ENCODE assay signal across 22 mouse cellular contexts in the genomic region with DNA sequence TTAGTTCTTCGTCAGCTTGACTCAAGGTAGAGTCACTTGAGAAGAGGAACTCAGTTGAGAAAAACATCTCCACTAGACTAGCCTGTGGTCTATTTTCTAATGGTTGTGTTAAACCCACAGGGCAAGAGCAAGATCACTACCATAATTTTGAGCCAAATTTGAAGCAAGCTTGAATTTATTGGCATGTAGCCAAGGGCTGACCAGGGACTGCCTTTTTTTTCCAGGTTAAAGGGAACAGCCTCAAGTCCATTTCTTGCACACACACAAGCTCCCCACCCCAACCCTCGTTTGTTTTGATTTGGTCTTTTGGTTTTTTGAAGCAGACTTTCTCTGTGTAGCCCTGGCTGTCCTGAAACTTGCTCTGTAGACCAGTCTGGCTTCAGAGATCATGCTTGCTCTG.
"Had no signal": no experiment of that assay in that cellular context is flagged by ENCODE, and none has a peak within 500 bp of the region (broad histone marks: within the 10 kb centered on the region; RNA-seq: fewer than 3 reads in every experiment).

No protein-coding gene starts in this region.

- H3K36me3 ChIP-seq: heart, embryonic 10.5 days; heart, embryonic 12.5 days; hindbrain, embryonic 13.5 days; hindbrain, embryonic 15.5 days; limb, embryonic 13.5 days; liver, embryonic 12.5 days had no signal

- H3K27ac ChIP-seq: gastrocnemius, adult 2 months; hindbrain, embryonic 13.5 days; hindbrain, embryonic 15.5 days; hindbrain, postnatal 0 days; kidney, postnatal 0 days; limb, embryonic 13.5 days; limb, embryonic 15.5 days; liver, embryonic 12.5 days; liver, embryonic 14.5 days had no signal

- DNase-seq: gastrocnemius, adult 2 months; gastrocnemius, postnatal 10 days; gastrocnemius, postnatal 25 days; heart, adult 18-20 months; heart, postnatal 10 days; heart, postnatal 4 days; kidney, adult 11 months; kidney, adult 8-10 months; layer of hippocampus, adult 9-11 months; layer of hippocampus, postnatal 36 days; left cerebral cortex, postnatal 4 days had no signal

- ATAC-seq: hindbrain, postnatal 0 days; intestine, embryonic 16.5 days; liver, embryonic 12.5 days had no signal

- H3K4me2 ChIP-seq: heart, embryonic 12.5 days; hindbrain, embryonic 13.5 days; hindbrain, embryonic 15.5 days; limb, embryonic 13.5 days; limb, embryonic 15.5 days; liver, embryonic 12.5 days had no signal

- H3K9ac ChIP-seq: heart, embryonic 12.5 days; hindbrain, embryonic 13.5 days; hindbrain, embryonic 15.5 days; limb, embryonic 13.5 days; limb, embryonic 15.5 days; liver, embryonic 12.5 days; liver, embryonic 14.5 days had no signal

- H3K27me3 ChIP-seq: heart, embryonic 12.5 days; hindbrain, embryonic 13.5 days; hindbrain, embryonic 15.5 days; limb, embryonic 13.5 days; limb, embryonic 15.5 days; liver, embryonic 12.5 days had no signal

- H3K4me3 ChIP-seq: gastrocnemius, adult 2 months; heart, embryonic 10.5 days; heart, embryonic 12.5 days; hindbrain, embryonic 13.5 days; hindbrain, embryonic 15.5 days; limb, embryonic 13.5 days; limb, embryonic 15.5 days; liver, embryonic 12.5 days had no signal

- H3K9me3 ChIP-seq: heart, embryonic 10.5 days; heart, embryonic 12.5 days; hindbrain, embryonic 13.5 days; hindbrain, embryonic 15.5 days; limb, embryonic 13.5 days; limb, embryonic 15.5 days; liver, embryonic 12.5 days had no signal

- H3K4me1 ChIP-seq: hindbrain, embryonic 13.5 days; hindbrain, embryonic 15.5 days; limb, embryonic 13.5 days; limb, embryonic 15.5 days; liver, embryonic 12.5 days had no signal
